Mouse (Mus musculus) G1E (cell line): ENCODE measurements around the gene Ramp1. TPM values are rescaled to one million over a fixed set of nuclear protein-coding genes. Genes with fewer than 3 reads are reported as not detected.

Source experiments
- ATAC-seq: 2 replicates; pipeline ENCODE4 v1.8.0; 2016; ENCODE audit warnings: mild to moderate bottlenecking; ENCODE audit not compliant: insufficient number of reproducible peaks, poor library complexity, low FRiP score, severe bottlenecking; ENCODE audit errors: extremely low read depth
- DNase-seq: peaks from one replicate; pipeline ENCODE4 v3.0.0; 2012; ENCODE audit warnings: low spot score
- H3K27me3 ChIP-seq: 2 replicates; pipeline ENCODE4 v1.6.1; 2012; ENCODE audit warnings: mild to moderate bottlenecking, low read length, inconsistent platforms; ENCODE audit not compliant: insufficient read depth
- H3K36me3 ChIP-seq: replicated peaks from 2 replicates; pipeline ENCODE3; 2012; ENCODE audit warnings: mild to moderate bottlenecking, inconsistent platforms
- H3K4me1 ChIP-seq: 2 replicates; pipeline ENCODE4 v1.6.1; 2012; ENCODE audit warnings: low read depth, low read length, inconsistent platforms, mixed read lengths; ENCODE audit not compliant: insufficient read depth
- H3K4me3 ChIP-seq: 2 replicates; pipeline ENCODE4 v1.5.1; 2012; ENCODE audit warnings: low read depth, mild to moderate bottlenecking, inconsistent platforms, low read length, moderate library complexity, mixed read lengths
- H3K9me3 ChIP-seq: replicated peaks from 2 replicates; pipeline ENCODE4 v1.6.1; 2012; ENCODE audit warnings: inconsistent platforms
- CTCF ChIP-seq: IDR thresholded peaks from 2 replicates; pipeline ENCODE4 v1.5.1; 2012; ENCODE audit warnings: low read depth, low read length, inconsistent platforms, mixed read lengths
- GATA1 ChIP-seq: IDR thresholded peaks from 2 replicates; pipeline ENCODE4 v1.6.1; 2012; ENCODE audit warnings: borderline replicate concordance, low read length, inconsistent platforms, mixed read lengths
- GATA2 ChIP-seq: IDR thresholded peaks from 2 replicates; pipeline ENCODE4 v1.6.1; 2012; ENCODE audit warnings: low read depth, low read length, inconsistent platforms, borderline replicate concordance
- POLR2AphosphoS5 ChIP-seq: IDR thresholded peaks from 2 replicates; pipeline ENCODE4 v1.6.1; 2012; ENCODE audit warnings: low read depth, low read length, inconsistent platforms; ENCODE audit not compliant: insufficient replicate concordance
- TAL1 ChIP-seq: conservative IDR thresholded peaks from 2 replicates; pipeline ENCODE4 v1.6.1; 2012; ENCODE audit warnings: low read depth, low read length, inconsistent platforms, mixed read lengths
- polyA plus RNA-seq: library from polyadenylated mRNA; stranded (reverse); fragments of >175 nt; gene quantifications from 2 replicates; pipeline ENCODE4 v1.2.3, GENCODE M21; 2012
- total RNA-seq, 2 experiments: library from RNA; stranded (forward) in 1 of 2; stranded (reverse) in 1 of 2; fragments of 200-1000 nt in 1 of 2; fragments of >200 nt in 1 of 2; fragmentation: Nextera tagmentation in 1 of 2; gene quantifications; 2 replicates each; pipeline ENCODE4 v1.2.3; 2014 to 2017

Gene Ramp1
- total and polyA plus RNA-seq, 3 experiments, result 0.10 to 0.11 TPM; not detected in 1

DNA sequence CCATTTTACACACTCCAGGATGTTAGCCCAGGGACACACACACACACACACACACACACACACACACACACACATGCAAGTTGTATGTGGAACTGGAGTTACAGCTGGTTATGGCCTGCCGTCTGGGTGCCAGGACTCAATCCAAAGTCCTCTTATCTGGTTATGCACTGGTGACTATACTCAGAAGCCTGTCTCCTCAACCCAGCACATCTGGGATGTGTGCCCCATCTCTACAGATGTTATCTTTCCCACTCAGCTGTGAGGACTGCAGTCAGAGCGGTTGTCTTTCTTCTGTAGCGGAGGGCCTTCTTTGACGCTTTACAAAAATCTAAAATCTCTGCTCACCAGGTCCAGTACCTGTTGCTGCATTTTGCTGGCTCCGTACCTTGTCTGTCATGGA is 4.8 kb upstream of the Ramp1 start:
- no peak for TF ChIP-seq GATA2
- TF ChIP-seq POLR2AphosphoS5, result no peak
- no peak for TF ChIP-seq CTCF
- peaks cover 15% of the 10 kb centered on the region for H3K9me3 ChIP-seq
- ATAC-seq, result no peak

DNA sequence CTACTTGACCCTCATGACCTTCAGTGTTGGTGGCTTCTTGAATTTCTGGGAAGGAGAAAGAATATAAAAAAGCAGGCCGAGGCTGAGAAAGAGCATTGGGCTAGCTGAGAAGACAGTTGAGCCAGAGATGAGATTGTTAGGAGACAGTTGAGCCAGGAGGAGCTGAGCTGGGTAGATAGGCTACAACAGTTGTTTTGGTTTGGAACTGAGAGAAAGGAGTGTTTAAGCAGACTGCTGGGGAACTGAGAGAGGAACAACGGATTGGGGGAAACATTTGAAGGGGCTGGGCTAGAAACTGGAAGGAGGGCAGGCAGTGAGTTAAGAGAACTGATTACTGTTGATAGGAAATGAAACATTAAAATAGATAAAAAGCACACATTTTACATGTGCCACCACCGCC is 3.6 kb upstream of the Ramp1 start:
- no peaks in the 10 kb centered on the region for H3K4me1 ChIP-seq
- ATAC-seq, result no peak

More for the DNA sequence above, 4.8 kb upstream of the Ramp1 start:
- DNase-seq, result no peak
- H3K4me3 ChIP-seq, result no peak overlapping the region
- H3K4me1 ChIP-seq, result no peaks in the 10 kb centered on the region
- H3K27me3 ChIP-seq, result no peaks in the 10 kb centered on the region
- no peaks in the 10 kb centered on the region for H3K36me3 ChIP-seq

DNA sequence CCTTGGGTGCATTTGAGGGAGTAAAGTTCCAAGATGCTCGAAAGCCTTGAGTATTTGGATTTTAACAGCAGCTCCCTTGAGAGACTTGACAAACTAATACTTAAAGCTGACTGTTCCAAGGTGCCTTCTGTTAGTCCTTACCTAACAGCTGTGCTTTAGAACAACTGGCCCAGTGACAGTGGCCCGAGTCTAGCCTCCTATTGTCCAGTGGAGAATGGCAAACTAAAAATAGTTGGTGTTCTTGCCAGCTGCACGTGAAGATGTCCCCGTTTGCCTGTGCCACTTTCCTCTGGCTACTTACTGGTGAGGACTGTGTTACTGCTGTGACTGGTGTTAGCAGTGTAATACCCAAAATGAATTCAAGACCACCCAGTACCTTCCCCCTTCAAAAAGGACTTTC is 2.8 kb upstream of the Ramp1 start:
- no peaks in the 10 kb centered on the region for H3K27me3 ChIP-seq
- ATAC-seq (no peak), DNase-seq (no peak)
- no peaks in the 10 kb centered on the region for H3K4me1 ChIP-seq
- peaks cover 23% of the 10 kb centered on the region for H3K9me3 ChIP-seq
- no peaks in the 10 kb centered on the region for H3K36me3 ChIP-seq
- no peak overlapping the region for H3K4me3 ChIP-seq
- no peak for TF ChIP-seq POLR2AphosphoS5
- no peak for TF ChIP-seq GATA1
- TF ChIP-seq CTCF, result no peak
- no peak for TF ChIP-seq GATA2
- no peak for TF ChIP-seq TAL1

More for the DNA sequence above, 3.6 kb upstream of the Ramp1 start:
- TF ChIP-seq POLR2AphosphoS5 (no peak), GATA1 (no peak), CTCF (no peak), TAL1 (no peak), GATA2 (no peak)
- no peak overlapping the region for H3K4me3 ChIP-seq
- no peaks in the 10 kb centered on the region for H3K36me3 ChIP-seq
- no peaks in the 10 kb centered on the region for H3K27me3 ChIP-seq
- DNase-seq, result no peak
- peaks cover 23% of the 10 kb centered on the region for H3K9me3 ChIP-seq

DNA sequence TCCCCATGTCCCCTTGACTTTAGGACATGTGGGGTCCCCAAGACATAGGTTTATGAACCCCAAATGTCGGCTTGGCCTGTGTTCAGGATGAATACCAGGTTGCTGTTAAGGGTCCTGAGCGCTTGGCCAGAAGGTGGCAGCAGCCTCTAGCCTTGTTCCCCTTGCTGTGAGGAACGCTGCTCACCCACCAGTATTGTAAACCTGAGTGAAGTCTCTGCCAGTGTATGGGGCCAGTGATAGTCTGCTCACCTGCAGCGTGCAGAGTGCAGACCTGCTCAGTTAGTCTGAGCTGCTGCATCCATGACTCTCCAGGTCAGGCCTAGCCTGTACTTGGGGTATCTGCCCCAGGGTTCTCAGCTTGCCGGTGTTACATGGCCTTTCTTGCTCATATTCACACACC is 536 bp upstream of the Ramp1 start:
- H3K36me3 ChIP-seq, result no peaks in the 10 kb centered on the region
- ATAC-seq (no peak), DNase-seq (no peak)
- no peaks in the 10 kb centered on the region for H3K27me3 ChIP-seq
- no peaks in the 10 kb centered on the region for H3K4me1 ChIP-seq
- no peak overlapping the region for H3K4me3 ChIP-seq
- H3K9me3 ChIP-seq, result peaks cover 31% of the 10 kb centered on the region
- TF ChIP-seq POLR2AphosphoS5, result no peak
- TF ChIP-seq CTCF, result no peak
- TF ChIP-seq GATA2, result no peak
- TF ChIP-seq GATA1, result no peak
- TF ChIP-seq TAL1, result no peak

DNA sequence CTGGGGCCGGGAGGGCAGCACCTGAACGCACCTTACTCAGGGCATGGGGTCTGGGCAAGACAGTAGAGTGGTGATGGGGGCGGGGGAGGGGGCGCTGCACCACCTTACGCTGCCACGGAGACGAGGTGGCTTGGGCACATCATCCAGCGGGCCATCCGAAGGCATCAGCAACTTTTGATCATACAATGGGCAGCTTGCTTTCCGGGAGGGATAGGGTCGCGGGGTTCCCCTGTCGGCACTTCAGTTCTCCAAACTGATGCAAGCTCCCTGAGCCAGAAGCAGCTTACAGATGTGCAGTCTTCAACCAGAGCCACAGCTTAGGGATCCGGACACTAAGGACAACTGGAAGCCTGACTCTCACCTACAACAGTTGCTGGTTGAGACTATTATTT is 548 bp downstream of the Ramp1 start:
- Histone ChIP-seq H3K27me3 (no peaks in the 10 kb centered on the region), H3K36me3 (no peaks in the 10 kb centered on the region), H3K4me3 (no peak overlapping the region), H3K4me1 (no peaks in the 10 kb centered on the region), H3K9me3 (peaks cover 31% of the 10 kb centered on the region)
- DNase-seq, result no peak
- no peak for TF ChIP-seq POLR2AphosphoS5
- TF ChIP-seq CTCF, result no peak
- no peak for TF ChIP-seq TAL1
- TF ChIP-seq GATA1, result no peak
- TF ChIP-seq GATA2, result no peak
- ATAC-seq, result no peak

- peaks cover 31% of the 10 kb centered on the region for H3K9me3 ChIP-seq
- no peak overlapping the region for H3K4me3 ChIP-seq
- DNase-seq (no peak), ATAC-seq (no peak)
- TF ChIP-seq CTCF, result no peak
- TF ChIP-seq TAL1, result no peak
- no peak for TF ChIP-seq POLR2AphosphoS5
- TF ChIP-seq GATA1, result no peak
- no peak for TF ChIP-seq GATA2
- no peaks in the 10 kb centered on the region for H3K4me1 ChIP-seq
- no peaks in the 10 kb centered on the region for H3K27me3 ChIP-seq
- H3K36me3 ChIP-seq, result no peaks in the 10 kb centered on the region
Observed at GRCm38 (mm10) chr1:91180723-91181122, 1.1 kb downstream of the Ramp1 start.

GRCm38 (mm10) chr1:91181261-91181660 is 1.6 kb downstream of the Ramp1 start:
- no peaks in the 10 kb centered on the region for H3K4me1 ChIP-seq
- no peak for TF ChIP-seq GATA2
- TF ChIP-seq CTCF, result no peak
- TF ChIP-seq TAL1, result no peak
- TF ChIP-seq GATA1, result no peak
- no peaks in the 10 kb centered on the region for H3K27me3 ChIP-seq
- DNase-seq (no peak), ATAC-seq (no peak)
- no peak overlapping the region for H3K4me3 ChIP-seq
- H3K36me3 ChIP-seq, result no peaks in the 10 kb centered on the region
- peaks cover 31% of the 10 kb centered on the region for H3K9me3 ChIP-seq
